Mouse (Mus musculus) limb, embryonic 15.5 days (tissue): ENCODE measurements around the gene Ppy. TPM values are rescaled to one million over a fixed set of nuclear protein-coding genes. Genes with fewer than 3 reads are reported as not detected.

Experiments
- ATAC-seq: fragments of 200-750 bp; cut with Nextera tagmentation; 2 replicates; pipeline ENCODE4 v1.8.0; 2017; ENCODE audit warnings: low read depth, moderate TSS enrichment; ENCODE audit not compliant: insufficient number of reproducible peaks, low FRiP score, low TSS enrichment
- H3K27ac ChIP-seq: fragments of 300-500 bp; sonication (generic); 2 replicates; pipeline ENCODE4 v1.5.1; 2015; ENCODE audit warnings: moderate library complexity, mild to moderate bottlenecking, inconsistent platforms
- H3K27me3 ChIP-seq: fragments of 300-500 bp; sonication (generic); 2 replicates; pipeline ENCODE4 v1.6.1; 2015; ENCODE audit warnings: inconsistent platforms
- H3K36me3 ChIP-seq: fragments of 300-500 bp; sonication (generic); 2 replicates; pipeline ENCODE4 v1.6.1; 2015; ENCODE audit warnings: inconsistent platforms
- H3K4me1 ChIP-seq: fragments of 300-500 bp; sonication (generic); 2 replicates; pipeline ENCODE4 v1.6.1; 2015; ENCODE audit warnings: inconsistent platforms
- H3K4me2 ChIP-seq: fragments of 300-500 bp; sonication (generic); 2 replicates; pipeline ENCODE4 v1.6.1; 2015; ENCODE audit warnings: mild to moderate bottlenecking, inconsistent platforms
- H3K4me3 ChIP-seq: fragments of 300-500 bp; sonication (generic); 2 replicates; pipeline ENCODE4 v1.5.1; 2015; ENCODE audit warnings: mild to moderate bottlenecking, inconsistent platforms
- H3K9ac ChIP-seq: fragments of 300-500 bp; sonication (generic); 2 replicates; pipeline ENCODE4 v1.6.1; 2015; ENCODE audit warnings: inconsistent platforms
- H3K9me3 ChIP-seq: fragments of 300-500 bp; sonication (generic); 2 replicates; pipeline ENCODE4 v1.6.1; 2016; ENCODE audit warnings: inconsistent platforms
- WGBS: fragments of 180-500 bp; shearing (Covaris S2); methylation state at CpG from one replicate; pipeline ENCODE4 v1.1.7; 2015; 5-methylcytosine and 5-hydroxymethylcytosine counted together
- polyA plus RNA-seq: library from polyadenylated mRNA; unstranded; fragments of >200 nt; fragmentation: Nextera tagmentation; extraction: Ambion mirVana; gene quantifications from 2 replicates; pipeline ENCODE4 v1.2.1, GENCODE M21; 2015

The Ppy gene
- polyA plus RNA-seq, 1 experiment from 2014 or later: not detected

GRCm38 (mm10) chr11:102063076-102063475, 38.0 kb downstream of the Ppy start:
- H3K27ac ChIP-seq: no peak overlapping the region

GRCm38 (mm10) chr11:102061941-102062473, 39.1 kb downstream of the Ppy start:
- H3K9ac ChIP-seq: no peak overlapping the region
- H3K27me3 ChIP-seq: peaks cover 7% of the 10 kb centered on the region; the same call in 1 of the 2 replicates
- H3K27ac ChIP-seq: no peak overlapping the region
- no peak overlapping the region for H3K4me2 ChIP-seq
- peaks cover 9% of the 10 kb centered on the region for H3K4me1 ChIP-seq
- H3K36me3 ChIP-seq: peaks cover 14% of the 10 kb centered on the region; the same call in 1 of the 2 replicates
- no peaks in the 10 kb centered on the region for H3K9me3 ChIP-seq
- WGBS: 35% methylated on average over 16 of the region's 16 CpGs
- H3K4me3 ChIP-seq: no peak overlapping the region
- ATAC-seq: no peak

More at GRCm38 (mm10) chr11:102063076-102063475, 38.0 kb downstream of the Ppy start:
- H3K4me2 ChIP-seq: no peak overlapping the region
- no peaks in the 10 kb centered on the region for H3K9me3 ChIP-seq
- 61% methylated on average over 13 of the region's 13 CpGs for WGBS
- ATAC-seq: no peak
- peaks cover 14% of the 10 kb centered on the region; the same call in 1 of the 2 replicates for H3K36me3 ChIP-seq
- no peak overlapping the region for H3K4me3 ChIP-seq
- peaks cover 7% of the 10 kb centered on the region; the same call in 1 of the 2 replicates for H3K27me3 ChIP-seq
- peaks cover 7% of the 10 kb centered on the region for H3K4me1 ChIP-seq
- no peak overlapping the region for H3K9ac ChIP-seq

- H3K9me3 ChIP-seq: no peaks in the 10 kb centered on the region
- peak overlapping the region; percentile 42 for H3K4me3 ChIP-seq
- H3K27me3 ChIP-seq: peaks cover 7% of the 10 kb centered on the region; the same call in 1 of the 2 replicates
- 3% methylated on average over 23 of the region's 23 CpGs for WGBS
- peak overlapping the region; percentile 17; the same call in 1 of the 2 replicates for H3K9ac ChIP-seq
- H3K4me2 ChIP-seq: peak overlapping the region; percentile 91
- ATAC-seq: peak; percentile 70
- no peak overlapping the region for H3K27ac ChIP-seq
- peaks cover 10% of the 10 kb centered on the region for H3K4me1 ChIP-seq
- peaks cover 14% of the 10 kb centered on the region; the same call in 1 of the 2 replicates for H3K36me3 ChIP-seq
Measured at GRCm38 (mm10) chr11:102061236-102061940, 39.7 kb downstream of the Ppy start.

GRCm38 (mm10) chr11:102053847-102054246, 47.3 kb downstream of the Ppy start:
- 0 out of 2 replicates have a peak, but pooled peaks cover 6% of the 10 kb centered on the region for H3K4me1 ChIP-seq
- no peak overlapping the region for H3K27ac ChIP-seq
- no peak overlapping the region for H3K4me3 ChIP-seq
- no peaks in the 10 kb centered on the region for H3K9me3 ChIP-seq
- 23% methylated on average over 9 of the region's 9 CpGs for WGBS
- no peak overlapping the region for H3K9ac ChIP-seq
- ATAC-seq: no peak
- H3K36me3 ChIP-seq: peaks cover 4% of the 10 kb centered on the region; the same call in 1 of the 2 replicates
- H3K4me2 ChIP-seq: no peak overlapping the region
- H3K27me3 ChIP-seq: no peaks in the 10 kb centered on the region

- Histone ChIP-seq H3K4me2 (no peak overlapping the region), H3K36me3 (no peaks in the 10 kb centered on the region), H3K27me3 (no peaks in the 10 kb centered on the region), H3K9ac (no peak overlapping the region), H3K4me1 (0 out of 2 replicates have a peak, but pooled peaks cover 6% of the 10 kb centered on the region), H3K4me3 (no peak overlapping the region), H3K27ac (no peak overlapping the region), H3K9me3 (no peaks in the 10 kb centered on the region)
- ATAC-seq: no peak
- WGBS: 51% methylated on average over 7 of the region's 7 CpGs
Measured at GRCm38 (mm10) chr11:102053183-102053582, 47.9 kb downstream of the Ppy start.

- H3K9ac ChIP-seq: no peak overlapping the region
- H3K36me3 ChIP-seq: no peaks in the 10 kb centered on the region
- H3K9me3 ChIP-seq: no peaks in the 10 kb centered on the region
- H3K4me2 ChIP-seq: no peak overlapping the region
- H3K4me3 ChIP-seq: no peak overlapping the region
- H3K27ac ChIP-seq: no peak overlapping the region
- H3K4me1 ChIP-seq: 0 out of 2 replicates have a peak, but pooled peaks cover 6% of the 10 kb centered on the region
- 79% methylated on average over 12 of the region's 12 CpGs for WGBS
- no peaks in the 10 kb centered on the region for H3K27me3 ChIP-seq
- no peak for ATAC-seq
Measured at GRCm38 (mm10) chr11:102052697-102053096, 48.4 kb downstream of the Ppy start.

GRCm38 (mm10) chr11:102051954-102052353, 49.2 kb downstream of the Ppy start:
- 61% methylated on average over 4 of the region's 4 CpGs for WGBS
- no peak overlapping the region for H3K4me3 ChIP-seq
- no peak overlapping the region for H3K9ac ChIP-seq
- H3K4me1 ChIP-seq: 0 out of 2 replicates have a peak, but pooled peaks cover 4% of the 10 kb centered on the region
- no peaks in the 10 kb centered on the region for H3K36me3 ChIP-seq
- H3K4me2 ChIP-seq: no peak overlapping the region
- 0 out of 2 replicates have a peak overlapping the region, but pooled peaks have one; percentile 12 for H3K27ac ChIP-seq
- ATAC-seq: no peak
- H3K9me3 ChIP-seq: no peaks in the 10 kb centered on the region
- H3K27me3 ChIP-seq: no peaks in the 10 kb centered on the region

GRCm38 (mm10) chr11:102051541-102051940, 49.6 kb downstream of the Ppy start:
- 0 out of 2 replicates have a peak, but pooled peaks cover 4% of the 10 kb centered on the region for H3K4me1 ChIP-seq
- no peak overlapping the region for H3K9ac ChIP-seq
- 74% methylated on average over 4 of the region's 4 CpGs for WGBS
- no peaks in the 10 kb centered on the region for H3K9me3 ChIP-seq
- H3K27ac ChIP-seq: no peak overlapping the region
- H3K4me3 ChIP-seq: no peak overlapping the region
- H3K27me3 ChIP-seq: no peaks in the 10 kb centered on the region
- no peaks in the 10 kb centered on the region for H3K36me3 ChIP-seq
- H3K4me2 ChIP-seq: no peak overlapping the region
- ATAC-seq: no peak

Other genes starting within 250 kb of the Ppy start
- 15.8 and 18.6 TPM in 2 replicates for gene Meox1, start 206.9 kb downstream of the Ppy start, polyA plus RNA-seq
- gene Sost, start 134.3 kb downstream of the Ppy start, polyA plus RNA-seq: 0.16 and 0.50 TPM in 2 replicates
- gene Cfap97d1, start 117.0 kb downstream of the Ppy start, polyA plus RNA-seq: not detected in 2 replicates
- 26.9 and 37.0 TPM in 2 replicates for gene Dusp3, start 114.3 kb downstream of the Ppy start, polyA plus RNA-seq
- 5.8 and 6.0 TPM in 2 replicates for gene Mpp3, start 72.9 kb downstream of the Ppy start, polyA plus RNA-seq
- 2.2 and 2.4 TPM in 2 replicates for gene Cd300lg, start 59.8 kb downstream of the Ppy start, polyA plus RNA-seq
- gene Mpp2, start 12.8 kb downstream of the Ppy start, polyA plus RNA-seq: 7.5 and 8.8 TPM in 2 replicates
- not detected in 2 replicates for gene Pyy, start 6.5 kb upstream of the Ppy start, polyA plus RNA-seq
- gene Nags, start 44.2 kb upstream of the Ppy start, polyA plus RNA-seq: 0.12 and 0.14 TPM in 2 replicates
- gene Tmem101, start 55.1 kb upstream of the Ppy start, polyA plus RNA-seq: 37.5 and 40.3 TPM in 2 replicates
- 119 and 130 TPM in 2 replicates for gene Lsm12, start 84.0 kb upstream of the Ppy start, polyA plus RNA-seq
- 25.1 and 27.6 TPM in 2 replicates for gene G6pc3, start 88.3 kb upstream of the Ppy start, polyA plus RNA-seq
- gene Hdac5, start 128.8 kb upstream of the Ppy start, polyA plus RNA-seq: 94.1 and 96.7 TPM in 2 replicates
- gene BC030867, start 147.6 kb upstream of the Ppy start, polyA plus RNA-seq: 13.0 and 13.8 TPM in 2 replicates
- 0.20 and 0.24 TPM in 2 replicates for gene Asb16, start 167.4 kb upstream of the Ppy start, polyA plus RNA-seq
- 53.4 and 53.9 TPM in 2 replicates for gene Tmub2, start 183.6 kb upstream of the Ppy start, polyA plus RNA-seq
- 15.0 and 18.0 TPM in 2 replicates for gene Atxn7l3, start 195.3 kb upstream of the Ppy start, polyA plus RNA-seq
- 76.0 and 85.7 TPM in 2 replicates for gene Ubtf, start 218.4 kb upstream of the Ppy start, polyA plus RNA-seq